Mouse (Mus musculus): ENCODE measurements around the gene Map3k9. TPM values are rescaled to one million over a fixed set of nuclear protein-coding genes. Genes with fewer than 3 reads are reported as not detected.

Map3k9 gene
- total RNA-seq, 2 experiments from 2014 or later: 0.22 to 0.29 TPM

DNA sequence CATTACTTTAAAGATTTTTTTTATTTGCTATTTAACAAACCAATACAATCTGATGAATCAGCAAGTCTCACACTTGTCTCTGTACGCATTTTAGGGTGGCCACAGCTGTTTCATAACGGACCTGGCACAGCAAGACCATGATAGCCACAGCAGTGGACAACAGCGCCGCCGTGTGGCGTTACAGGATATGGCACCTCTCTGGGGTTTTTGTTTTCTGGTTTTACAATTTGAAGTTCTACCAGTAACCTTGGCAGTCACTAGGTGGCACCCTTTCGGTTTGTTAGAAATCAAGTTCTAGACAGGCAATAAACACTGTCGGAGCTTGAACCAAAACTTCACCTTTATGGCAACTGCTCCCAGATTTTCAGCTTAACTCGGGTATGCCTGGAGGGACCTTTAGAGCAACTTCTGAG, 7.7 kb upstream of the Map3k9 start:
- intact Hi-C loops (cut with DNase I): loop anchor here (1.0 kb wide), 1 partner anchor 169 kb away; no protein-coding TSS in a partner anchor
- peak; percentile 87 to 94 for DNase-seq

DNA sequence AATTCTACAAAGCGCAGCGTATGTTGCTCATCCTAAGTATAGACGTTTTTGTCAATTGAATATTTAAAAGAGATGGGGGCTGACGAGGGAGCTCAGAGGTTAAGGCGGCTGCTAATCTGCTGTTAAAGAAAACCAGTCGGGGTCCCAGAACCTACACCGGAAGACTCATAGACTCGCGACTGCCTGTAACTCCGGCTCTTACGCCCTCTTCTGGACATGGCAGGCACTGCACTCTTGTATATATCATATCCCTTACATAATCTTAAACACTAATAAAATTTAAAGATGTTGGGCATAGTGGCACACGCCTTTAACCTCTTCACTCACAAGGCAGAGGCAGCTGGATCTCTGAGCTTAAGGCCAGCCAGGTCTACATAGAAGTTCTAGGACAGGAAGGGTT, 6.3 kb upstream of the Map3k9 start:
- intact Hi-C loops (cut with DNase I): no loop called here
- DNase-seq: no peak

DNA sequence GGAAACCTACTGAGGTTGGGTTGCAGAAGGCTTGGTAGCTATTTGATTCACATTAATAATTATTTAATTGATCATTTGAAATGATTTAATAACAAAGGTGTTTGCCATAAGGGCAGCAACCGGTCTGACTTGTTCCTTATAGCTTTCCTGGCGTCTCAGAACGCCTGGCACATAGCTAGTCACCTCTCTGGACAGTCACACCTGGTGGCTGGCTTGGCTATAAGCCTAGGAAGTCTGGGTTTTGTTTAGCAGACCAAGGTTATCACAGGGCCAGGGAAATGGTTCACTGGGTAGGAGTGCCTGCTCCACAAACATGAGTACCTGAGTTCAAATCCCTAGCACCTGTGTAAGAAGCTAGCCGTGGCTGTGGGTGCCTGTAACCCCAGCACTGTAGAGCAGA, 2.3 kb upstream of the Map3k9 start:
- intact Hi-C loops (cut with DNase I): no loop called here
- DNase-seq: no peak

DNA sequence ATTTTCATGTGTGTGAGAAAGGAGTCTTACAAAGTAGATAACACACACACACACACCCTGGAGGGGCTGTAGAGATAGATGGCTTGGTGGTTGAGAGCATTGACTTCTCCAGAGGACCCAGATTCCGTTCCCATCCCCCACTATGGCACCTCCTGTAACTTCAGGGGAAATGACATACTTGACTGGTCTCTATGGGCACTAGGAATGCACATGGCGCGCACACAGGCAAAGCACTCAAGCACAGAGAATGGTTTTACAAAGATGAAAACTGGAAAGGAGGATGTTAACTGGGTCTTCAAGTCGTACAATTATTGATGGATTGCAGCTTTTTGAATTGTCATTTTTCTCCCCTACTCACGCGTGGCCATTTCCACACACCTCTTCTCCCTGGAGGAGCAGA, 1.6 kb upstream of the Map3k9 start:
- intact Hi-C loops (cut with DNase I): no loop called here
- DNase-seq: no peak

DNA sequence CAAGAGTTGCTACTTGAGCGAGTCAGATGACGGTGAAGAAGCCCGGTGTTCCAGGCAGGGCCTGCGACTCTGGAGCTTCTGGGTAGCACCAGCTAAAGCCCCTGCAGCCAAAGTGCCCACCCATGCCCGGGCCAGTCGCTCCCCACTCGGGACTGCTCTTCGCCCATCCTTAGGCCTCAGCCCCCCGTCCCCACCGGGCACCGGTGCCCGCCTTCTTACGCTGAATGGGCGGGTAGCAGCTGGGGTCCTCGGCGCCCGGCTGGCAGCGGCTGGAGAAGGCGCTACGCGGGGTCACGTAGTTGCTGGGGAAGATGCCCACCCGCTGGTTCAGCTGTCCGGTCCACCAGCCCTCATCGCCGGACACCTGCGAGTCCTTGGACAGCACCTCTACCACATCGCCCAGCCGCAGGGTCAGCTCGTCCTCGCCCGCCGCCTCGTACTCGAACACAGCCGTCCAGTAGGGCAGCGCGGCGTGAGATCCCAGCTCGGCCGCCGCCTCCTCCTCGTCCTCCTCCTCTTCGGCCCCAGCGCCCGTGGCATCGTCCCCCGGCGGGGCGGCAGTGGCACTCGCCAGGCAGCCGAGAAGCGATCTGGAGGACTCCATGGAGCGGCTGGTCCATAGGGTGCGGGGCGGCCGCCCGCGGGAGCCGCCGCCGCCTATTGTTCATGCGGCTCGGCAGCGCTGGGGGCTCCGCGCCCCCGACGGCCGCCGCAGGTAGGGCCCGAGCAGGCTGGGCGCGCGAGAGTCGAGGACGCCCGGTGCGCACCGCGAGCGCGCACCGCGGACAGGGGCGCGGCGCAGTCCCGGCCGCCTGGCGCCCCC, 493 bp downstream of the Map3k9 start:
- intact Hi-C loops (cut with DNase I): no loop called here
- DNase-seq: peak in 1 of 2 experiments; percentile 10

DNA sequence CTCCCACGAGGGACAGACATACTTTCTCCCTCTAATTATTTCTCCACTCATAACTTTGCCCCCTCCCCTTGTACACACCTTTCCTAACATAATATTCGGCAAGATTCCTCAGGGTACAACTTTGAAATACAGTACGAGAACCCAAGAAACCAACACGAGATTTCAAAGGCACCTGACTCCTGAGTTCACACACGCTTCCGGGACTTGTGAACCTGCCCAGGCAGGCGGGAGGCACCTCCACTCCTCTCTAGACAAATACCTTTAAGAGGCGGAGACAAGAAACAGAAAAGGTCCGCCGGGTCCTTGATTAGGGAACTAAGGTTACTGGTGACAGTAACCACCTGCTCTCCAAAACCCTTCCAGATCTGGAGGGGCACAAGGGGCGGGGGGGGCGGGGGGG, 1.1 kb downstream of the Map3k9 start:
- DNase-seq: no peak
- intact Hi-C loops (cut with DNase I): no loop called here

DNA sequence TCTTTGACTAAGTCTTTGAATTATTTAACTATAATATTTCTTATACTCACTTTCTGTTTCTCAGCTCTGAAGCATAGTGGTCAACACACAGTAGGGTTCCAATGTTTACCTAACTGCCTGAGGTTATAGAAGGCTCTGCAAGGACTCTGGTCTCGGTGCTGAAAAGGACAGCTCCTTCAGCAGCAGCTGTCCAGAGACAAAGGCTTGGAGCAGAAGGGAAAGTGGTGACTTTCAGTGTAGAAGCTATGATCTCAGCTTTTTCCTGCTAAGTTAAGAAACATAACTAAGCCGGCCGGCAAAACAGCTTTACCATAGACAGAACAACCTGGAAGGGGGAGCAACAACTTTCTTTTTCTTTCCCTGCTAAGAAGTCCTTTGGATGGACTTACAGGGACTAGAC, 4.8 kb downstream of the Map3k9 start:
- intact Hi-C loops (cut with DNase I): no loop called here
- DNase-seq: peak; percentile 16 to 51

DNA sequence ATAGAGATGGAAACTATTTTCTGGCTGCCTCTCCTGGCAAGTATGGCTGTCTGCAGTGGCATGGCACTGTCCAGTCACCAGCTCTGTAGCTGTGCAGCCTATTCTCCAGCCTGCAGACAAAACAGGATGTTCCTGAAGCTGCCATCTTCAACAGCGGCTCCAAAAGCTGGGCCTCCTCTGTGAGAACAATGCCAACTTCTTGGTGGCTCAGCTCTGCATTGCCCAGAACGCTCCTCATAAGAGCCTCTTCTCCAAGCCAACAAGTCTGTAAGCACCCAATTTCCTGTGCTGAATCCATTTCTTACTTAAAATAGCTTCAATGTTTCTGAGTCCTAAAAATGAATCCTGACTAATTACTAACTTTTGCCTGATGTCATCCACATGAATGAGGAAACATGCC, 5.3 kb downstream of the Map3k9 start:
- intact Hi-C loops (cut with DNase I): no loop called here
- DNase-seq: no peak

DNA sequence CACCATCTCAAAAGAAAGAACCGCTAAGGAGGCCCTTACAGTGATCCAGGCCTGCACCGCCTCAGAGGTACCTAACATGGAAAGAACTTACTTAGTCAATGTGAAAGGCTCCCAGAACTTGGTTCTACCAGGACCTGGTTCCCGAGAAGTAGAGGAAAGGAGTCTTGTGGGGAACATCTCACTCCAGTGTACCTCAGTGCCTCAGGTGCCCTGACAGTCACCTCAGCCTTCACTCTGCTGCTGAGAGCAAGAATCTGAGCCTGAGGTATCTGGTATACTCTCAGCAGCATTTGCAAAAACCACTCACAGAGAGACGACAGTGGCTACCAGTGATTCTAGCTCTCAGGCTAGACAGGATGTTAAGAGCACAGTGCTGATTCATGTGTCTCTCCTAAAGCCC, 6.8 kb downstream of the Map3k9 start:
- no peak for DNase-seq
- intact Hi-C loops (cut with DNase I): no loop called here

DNA sequence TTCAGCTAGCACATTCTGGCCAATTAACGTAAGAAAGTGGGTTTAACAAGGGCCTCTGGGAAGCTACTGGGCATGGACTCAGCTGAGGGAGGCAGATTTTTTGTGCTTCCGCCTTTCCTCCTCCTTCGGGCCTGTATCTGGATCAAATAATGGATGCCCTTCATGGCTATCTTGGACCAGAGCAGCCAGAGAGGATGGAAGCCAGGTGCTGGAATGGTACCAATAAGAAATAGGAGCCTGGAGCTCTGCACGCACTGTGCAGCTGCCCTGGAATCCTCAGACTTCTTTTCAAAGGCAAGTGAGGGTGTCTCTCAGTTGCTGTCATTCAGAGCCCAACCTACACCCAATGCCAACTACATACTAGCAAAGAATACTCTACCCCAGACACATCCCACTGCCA, 11.5 kb downstream of the Map3k9 start:
- intact Hi-C loops (cut with DNase I): no loop called here
- DNase-seq: no peak

DNA sequence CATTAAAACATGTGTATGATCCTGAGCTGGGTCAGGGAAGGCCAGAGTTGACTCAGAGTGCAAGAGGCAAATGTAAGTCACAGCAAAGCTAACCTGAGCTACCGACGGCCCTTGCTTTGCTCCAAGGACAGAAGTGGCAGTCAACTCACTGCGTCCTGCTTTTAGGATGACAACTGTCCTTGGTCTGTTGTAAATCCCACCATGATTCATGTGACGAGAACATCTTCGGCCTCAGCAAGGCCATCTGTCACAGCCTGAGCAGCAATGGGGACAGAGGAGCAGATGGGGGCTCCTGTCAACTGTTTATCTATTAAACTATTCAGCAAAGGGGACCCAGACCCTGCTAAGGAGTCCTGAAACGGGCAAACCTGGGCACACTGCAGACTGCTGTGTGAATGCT, 15.6 kb downstream of the Map3k9 start:
- DNase-seq: no peak
- intact Hi-C loops (cut with DNase I): no loop called here

DNA sequence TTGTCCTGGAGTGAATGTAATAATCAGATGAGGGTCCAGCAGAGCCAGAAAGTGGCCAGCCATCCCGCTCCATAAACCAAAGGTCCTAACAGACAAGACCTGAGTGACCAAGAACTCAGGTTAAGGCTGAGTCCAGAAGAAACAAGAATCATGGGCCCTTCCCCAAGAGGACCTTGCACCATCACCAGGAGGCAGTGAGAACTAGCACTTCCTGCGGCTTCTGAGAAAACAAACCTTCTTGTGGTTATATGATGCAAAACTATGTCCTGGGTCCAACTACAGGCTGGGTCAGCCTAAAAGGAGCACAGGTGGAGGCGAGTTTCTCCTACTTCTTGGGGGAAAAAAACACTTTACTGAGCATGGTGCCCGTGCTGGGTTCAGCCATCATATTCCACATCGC, 16.6 kb downstream of the Map3k9 start:
- no peak for DNase-seq
- intact Hi-C loops (cut with DNase I): no loop called here

DNA sequence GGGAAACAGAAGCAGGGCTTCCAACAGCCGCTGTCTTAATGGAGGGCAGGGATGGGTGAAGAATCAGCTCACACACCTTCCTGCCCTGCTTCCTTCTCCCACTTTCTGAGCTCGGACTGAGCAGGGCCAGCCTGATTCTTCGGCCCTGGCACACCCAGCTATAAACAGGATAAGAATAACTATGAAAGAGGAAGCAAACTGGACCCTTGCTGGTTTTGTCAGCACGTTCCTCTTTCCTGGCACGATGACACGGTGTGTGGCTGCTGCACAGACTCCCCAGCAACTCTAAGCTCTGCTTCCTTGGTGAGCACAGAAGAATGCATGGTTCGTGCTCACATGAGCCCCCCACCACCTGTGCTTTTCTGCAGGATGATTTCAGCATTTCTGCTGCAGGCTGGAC, 26.3 kb downstream of the Map3k9 start:
- DNase-seq: peak; percentile 8 to 16

DNA sequence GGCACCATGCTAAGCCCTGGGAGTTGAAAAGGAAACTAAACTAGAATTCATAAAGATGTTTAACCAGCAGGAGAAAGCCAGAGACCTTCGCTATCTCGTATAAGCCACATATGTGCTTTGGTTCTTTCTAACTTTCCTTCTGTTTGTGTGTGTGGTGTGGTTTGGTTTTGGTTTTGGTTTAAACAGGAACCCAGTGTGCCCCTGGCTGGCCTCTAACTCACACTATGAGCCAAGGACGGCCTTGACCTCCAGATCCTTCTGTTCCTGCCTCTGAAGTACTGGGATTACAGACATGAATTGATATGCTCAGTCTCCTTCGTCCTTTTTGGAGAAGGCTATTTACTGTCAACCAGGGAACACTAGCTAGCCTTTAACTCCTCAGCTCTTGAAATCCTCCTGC, 29.9 kb downstream of the Map3k9 start:
- intact Hi-C loops (cut with DNase I): no loop called here
- DNase-seq: no peak

More for the DNA sequence above, 26.3 kb downstream of the Map3k9 start:
- intact Hi-C loops (cut with DNase I): no loop called here

DNA sequence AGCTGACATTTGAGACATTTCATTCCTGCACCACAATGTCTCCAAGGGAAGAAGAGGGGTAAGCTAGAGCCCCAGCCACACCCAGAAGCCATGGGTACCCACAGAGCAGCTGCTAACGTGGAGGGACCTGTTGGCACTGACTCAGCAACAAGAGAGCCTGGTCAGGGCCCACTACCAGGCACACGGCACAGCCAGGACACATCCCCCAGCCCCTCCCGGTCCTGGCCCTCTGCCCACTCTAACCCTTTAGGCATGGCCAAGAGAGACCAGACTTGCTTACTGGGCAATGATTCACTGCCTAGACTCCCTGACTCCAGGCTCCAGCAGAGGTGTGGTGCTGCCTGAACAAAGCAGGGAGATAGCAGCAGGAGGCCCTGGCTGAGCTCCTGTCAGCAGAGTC, 32.1 kb downstream of the Map3k9 start:
- intact Hi-C loops (cut with DNase I): no loop called here
- no peak for DNase-seq

DNA sequence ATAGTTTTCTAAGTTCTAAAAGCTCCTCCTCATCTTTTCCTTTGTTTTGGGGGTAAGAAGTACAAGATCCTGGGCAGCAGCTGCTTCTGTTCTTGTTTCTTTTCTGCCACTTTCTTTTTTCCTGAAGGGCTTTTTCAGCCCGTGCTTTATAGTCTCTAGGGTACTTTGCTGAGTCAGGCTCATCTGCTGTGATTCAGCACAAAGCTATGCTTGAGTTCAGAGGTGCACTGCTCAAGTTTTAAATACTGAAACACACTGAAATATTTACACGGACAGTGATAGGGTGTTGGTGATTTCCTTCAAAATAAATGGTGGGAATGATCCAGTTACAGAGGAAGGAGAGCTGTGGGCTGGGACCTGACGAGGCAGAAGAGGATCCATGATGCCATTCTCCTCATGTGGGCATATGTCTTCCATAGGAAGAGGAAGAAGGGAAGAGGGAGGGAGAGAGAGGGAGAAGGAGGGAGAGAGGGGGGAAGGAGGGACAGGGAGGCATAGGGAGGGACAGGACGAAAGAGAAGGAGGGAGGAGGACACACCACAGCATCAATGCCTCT, 32.9 kb downstream of the Map3k9 start:
- intact Hi-C loops (cut with DNase I): no loop called here
- no peak for DNase-seq

DNA sequence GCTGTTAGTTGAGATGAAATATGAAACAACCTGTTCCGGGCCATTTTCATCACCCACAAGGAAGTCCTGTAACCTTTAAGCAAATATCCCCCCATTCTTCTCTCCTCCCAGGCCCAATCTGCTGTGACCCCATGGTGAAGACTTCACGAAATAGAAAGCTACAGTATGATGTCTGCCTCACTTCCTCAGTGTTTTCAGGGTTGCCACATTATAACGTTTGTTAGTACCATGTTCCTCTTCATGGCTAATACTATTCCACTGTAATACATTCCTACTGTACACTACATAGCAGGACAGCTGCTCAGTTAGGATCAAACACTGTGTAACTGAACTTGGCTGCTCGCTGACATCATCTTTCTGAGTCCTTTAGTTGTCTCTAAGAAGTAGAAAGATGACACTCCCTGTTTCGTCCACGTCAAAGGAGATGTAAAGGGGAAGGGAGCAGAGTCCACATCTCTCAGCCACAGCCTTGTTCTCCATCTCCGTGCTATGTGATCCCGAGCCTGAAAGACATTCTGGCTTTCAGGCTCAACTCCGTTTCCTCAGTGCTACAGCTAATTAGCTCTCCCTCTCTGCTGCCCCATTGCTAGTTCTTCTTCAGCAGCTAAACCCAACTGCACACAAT, 34.5 kb downstream of the Map3k9 start:
- intact Hi-C loops (cut with DNase I): no loop called here
- DNase-seq: no peak

DNA sequence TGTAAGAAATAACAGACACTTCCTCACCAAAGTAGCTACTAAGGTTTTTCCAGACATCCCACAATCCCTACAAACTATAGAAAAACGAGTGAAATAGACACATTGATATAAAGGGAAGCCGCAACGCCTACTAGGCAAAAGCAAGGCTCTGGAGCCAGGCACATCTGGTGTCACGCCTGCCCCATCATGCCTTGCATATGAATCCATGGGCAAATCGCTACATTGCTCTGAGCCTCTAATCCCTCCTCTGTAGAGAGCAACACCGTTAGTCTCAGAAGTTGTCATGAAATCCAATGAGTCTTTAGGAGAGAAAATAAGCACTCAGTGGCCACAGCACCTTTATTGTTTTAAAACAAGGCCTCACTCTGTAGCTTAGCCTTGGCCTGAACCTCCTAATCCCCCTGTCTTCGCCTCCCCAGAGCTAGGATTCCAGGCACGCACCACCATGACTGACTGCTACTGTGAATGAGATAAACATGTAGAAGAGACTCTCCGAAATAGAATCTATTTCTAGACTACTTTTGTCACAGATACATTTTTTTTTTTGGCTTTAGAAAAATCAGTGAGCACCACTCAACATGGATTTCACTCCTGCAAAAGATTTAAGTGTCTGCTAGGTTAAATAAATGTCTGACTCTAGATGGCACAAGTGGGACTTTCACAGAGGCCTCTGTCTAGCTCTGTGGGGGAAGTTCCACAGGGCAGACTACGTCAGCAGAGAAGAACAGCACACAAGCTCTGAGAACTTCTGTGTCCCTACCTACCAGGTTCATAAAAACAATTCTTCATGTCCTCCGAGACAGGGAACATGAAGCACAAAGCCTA, 45.5 kb downstream of the Map3k9 start:
- DNase-seq: no peak
- intact Hi-C loops (cut with DNase I): no loop called here

DNA sequence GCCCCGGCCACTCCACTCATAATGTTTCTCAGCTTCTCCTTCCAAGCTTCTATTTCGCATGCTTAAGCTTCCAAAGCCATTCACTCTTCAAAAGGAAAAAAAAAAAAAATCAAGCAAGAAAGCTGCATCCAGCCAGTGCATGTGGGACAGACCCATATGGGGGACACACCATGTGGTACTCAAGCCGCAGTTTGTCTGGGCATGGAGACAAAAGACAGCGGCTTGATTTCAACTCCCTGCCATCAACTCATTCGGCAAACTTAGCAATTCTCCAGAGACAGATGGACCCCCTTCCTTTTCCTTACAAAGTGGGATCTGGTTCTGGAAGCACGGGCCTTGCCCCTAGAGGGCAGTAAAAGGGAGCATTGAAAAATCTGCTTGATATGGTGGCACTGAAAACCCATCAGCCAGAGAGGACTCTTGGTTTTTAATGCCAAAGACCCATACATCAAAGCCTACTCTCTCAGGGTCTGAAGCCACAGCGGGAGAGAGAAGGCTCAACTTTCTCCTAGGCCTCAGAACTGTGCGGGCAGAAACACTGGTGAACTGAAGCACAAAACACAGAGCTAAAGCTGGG, 54.6 kb downstream of the Map3k9 start:
- intact Hi-C loops (cut with DNase I): no loop called here

DNA sequence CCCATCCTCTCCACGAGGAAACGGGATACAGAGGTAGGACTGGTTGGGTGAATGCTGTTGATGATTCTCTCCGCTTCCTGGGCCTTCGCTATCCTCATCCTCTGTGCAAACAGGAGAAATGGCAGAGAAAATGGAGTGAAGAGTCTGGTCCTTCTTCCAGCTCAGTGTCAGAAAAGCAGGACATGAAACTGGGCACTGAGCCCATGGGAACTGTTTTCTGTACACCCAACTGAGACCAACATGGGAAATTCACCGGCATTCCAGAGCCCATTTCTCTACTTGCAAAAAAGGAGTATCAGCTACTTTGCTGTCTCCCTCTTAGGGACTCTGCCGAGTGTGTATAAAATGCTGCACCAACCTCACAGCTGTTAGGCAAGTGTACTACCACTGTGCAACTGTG, 56.2 kb downstream of the Map3k9 start:
- intact Hi-C loops (cut with DNase I): no loop called here
- no peak for DNase-seq

More for the DNA sequence above, 54.6 kb downstream of the Map3k9 start:
- DNase-seq: no peak

DNA sequence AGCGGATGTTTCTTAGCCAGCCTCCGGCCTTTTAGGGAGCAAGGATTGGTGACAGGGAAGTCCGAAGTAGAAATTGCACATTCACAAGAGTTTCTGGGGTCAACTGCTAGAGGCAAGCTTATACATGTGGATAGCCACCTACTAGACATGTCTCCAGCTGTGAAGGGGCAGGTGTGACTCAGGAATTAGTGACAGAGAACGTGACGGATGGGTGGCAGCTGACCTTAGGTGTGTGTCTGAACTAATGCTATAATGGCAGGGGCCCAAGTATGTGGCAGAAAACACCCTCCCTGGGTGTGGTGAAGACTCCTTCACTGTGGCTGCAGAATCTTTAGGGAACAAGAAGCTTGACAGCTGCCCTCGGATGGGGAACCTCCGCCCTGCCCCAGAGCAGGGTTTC, 57.6 kb downstream of the Map3k9 start:
- no peak for DNase-seq

More for the DNA sequence above, 57.6 kb downstream of the Map3k9 start:
- intact Hi-C loops (cut with DNase I): no loop called here
